Mouse (Mus musculus): ENCODE measurements around the gene Ccdc88c.

The Ccdc88c gene

GRCm38 (mm10) chr12:100969808-100970207, 59.0 kb downstream of the Ccdc88c start:
- no peak for DNase-seq (ENCODE audit: low read depth, low spot score)

GRCm38 (mm10) chr12:100967383-100967782, 61.5 kb downstream of the Ccdc88c start:
- no peak for DNase-seq (ENCODE audit: low read depth, low spot score)

- no peak for DNase-seq (ENCODE audit: low read depth, low spot score)
These were observed 62.6 kb downstream of the Ccdc88c start for GRCm38 (mm10) chr12:100966253-100966652.

- no peak for DNase-seq (ENCODE audit: low read depth, low spot score)
These were observed 63.6 kb downstream of the Ccdc88c start for GRCm38 (mm10) chr12:100965298-100965697.

GRCm38 (mm10) chr12:100958621-100959592, 69.9 kb downstream of the Ccdc88c start:
- no peak for DNase-seq (ENCODE audit: low read depth, low spot score)

- DNase-seq (ENCODE audit: low read depth, low spot score), result peak; percentile 50
These were observed 70.8 kb downstream of the Ccdc88c start for GRCm38 (mm10) chr12:100958006-100958405.

- no peak for DNase-seq (ENCODE audit: low read depth, low spot score)
These were observed 71.6 kb downstream of the Ccdc88c start for GRCm38 (mm10) chr12:100957257-100957656.

GRCm38 (mm10) chr12:100956825-100957224, 72.0 kb downstream of the Ccdc88c start:
- DNase-seq (ENCODE audit: low read depth, low spot score), result no peak

GRCm38 (mm10) chr12:100956028-100956427, 72.8 kb downstream of the Ccdc88c start:
- DNase-seq (ENCODE audit: low read depth, low spot score), result no peak

- DNase-seq (ENCODE audit: low read depth, low spot score), result no peak
These were observed 74.9 kb downstream of the Ccdc88c start for GRCm38 (mm10) chr12:100953926-100954325.

GRCm38 (mm10) chr12:100952193-100952931, 76.5 kb downstream of the Ccdc88c start:
- DNase-seq (ENCODE audit: low read depth, low spot score), result peak; percentile 49

- DNase-seq (ENCODE audit: low read depth, low spot score), result no peak
These were observed 79.7 kb downstream of the Ccdc88c start for GRCm38 (mm10) chr12:100949146-100949545.

- DNase-seq (ENCODE audit: low read depth, low spot score), result no peak
These were observed 80.8 kb downstream of the Ccdc88c start for GRCm38 (mm10) chr12:100948021-100948420.

- no peak for DNase-seq (ENCODE audit: low read depth, low spot score)
These were observed 82.9 kb downstream of the Ccdc88c start for GRCm38 (mm10) chr12:100945948-100946347.

GRCm38 (mm10) chr12:100945501-100945900, 83.4 kb downstream of the Ccdc88c start:
- DNase-seq (ENCODE audit: low read depth, low spot score), result no peak

GRCm38 (mm10) chr12:100944921-100945336, 83.9 kb downstream of the Ccdc88c start:
- DNase-seq (ENCODE audit: low read depth, low spot score), result no peak

- no peak for DNase-seq (ENCODE audit: low read depth, low spot score)
These were observed 85.7 kb downstream of the Ccdc88c start for GRCm38 (mm10) chr12:100943146-100943545.

- no peak for DNase-seq (ENCODE audit: low read depth, low spot score)
These were observed 87.5 kb downstream of the Ccdc88c start for GRCm38 (mm10) chr12:100941361-100941760.

- DNase-seq (ENCODE audit: low read depth, low spot score), result no peak
These were observed 91.2 kb downstream of the Ccdc88c start for GRCm38 (mm10) chr12:100937441-100938360.

- no peak for DNase-seq (ENCODE audit: low read depth, low spot score)
These were observed 92.1 kb downstream of the Ccdc88c start for GRCm38 (mm10) chr12:100936737-100937136.

GRCm38 (mm10) chr12:100936116-100936515, 92.7 kb downstream of the Ccdc88c start:
- DNase-seq (ENCODE audit: low read depth, low spot score), result peak; percentile 49
